Mouse (Mus musculus): Measurements from ENCODE around the gene Zfp36l2. TPM values are rescaled to one million over a fixed set of nuclear protein-coding genes. Genes with fewer than 3 reads are reported as not detected.

The Zfp36l2 gene
- polyA plus RNA-seq, 1 experiment from 2014 or later, result 14.0 TPM

DNA sequence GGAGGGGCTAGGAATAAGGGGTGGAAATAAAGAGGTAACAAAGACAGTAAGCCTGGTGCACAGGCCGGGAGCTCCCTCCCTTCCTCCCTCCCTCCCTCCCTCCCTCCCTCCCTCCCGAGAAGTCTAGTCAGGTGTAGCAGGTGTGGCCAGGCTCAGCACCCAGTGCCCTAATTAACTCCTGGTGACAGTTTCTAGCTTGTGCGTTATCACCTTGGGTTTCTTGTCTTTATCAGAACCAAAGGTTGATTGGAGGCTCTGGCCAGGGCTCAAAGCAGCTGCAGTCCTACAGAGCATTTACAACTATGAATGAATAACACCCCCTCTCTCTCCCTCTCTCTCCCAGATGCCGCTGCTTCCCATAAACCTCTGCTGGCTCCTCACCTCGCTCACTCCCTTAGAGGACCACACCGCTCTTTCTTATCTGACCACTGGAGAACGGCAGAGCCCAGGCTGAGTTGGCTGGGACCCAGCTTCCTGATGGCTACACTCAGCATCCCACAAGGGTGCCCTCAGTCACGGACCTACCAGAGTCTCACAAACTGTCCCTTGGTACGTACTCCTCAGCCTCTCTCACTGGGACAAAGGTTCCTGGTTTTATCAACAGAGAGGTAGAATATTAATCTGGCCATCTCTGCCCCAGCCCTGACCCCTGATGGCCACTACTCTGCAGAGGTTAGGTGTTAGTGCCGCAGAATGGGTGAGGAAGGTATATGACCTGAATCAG lies 50.9 kb downstream of the Zfp36l2 start:
- DNase-seq (ENCODE audit: low spot score) (no peak), ATAC-seq (ENCODE audit: insufficient read depth, low FRiP score, low TSS enrichment) (no peak)
- Histone ChIP-seq H3K9me3 (ENCODE audit: control insufficient read depth, low read length) (no peaks in the 10 kb centered on the region), H3K36me3 (ENCODE audit: control insufficient read depth, insufficient read depth, low read length) (no peaks in the 10 kb centered on the region), H3K4me1 (ENCODE audit: control insufficient read depth, insufficient read depth, low read length) (no peaks in the 10 kb centered on the region), H3K27ac (ENCODE audit: low read depth, low read length) (no peak overlapping the region), H3K4me2 (ENCODE audit: low read depth) (no peak overlapping the region), H3K4me3 (ENCODE audit: low read depth, low read length) (no peak overlapping the region), H3K9ac (ENCODE audit: low read length) (no peak overlapping the region), H3K27me3 (ENCODE audit: control insufficient read depth, insufficient read depth, low read length) (no peaks in the 10 kb centered on the region)
- WGBS, result 43% methylated on average over 10 of the region's 10 CpGs

DNA sequence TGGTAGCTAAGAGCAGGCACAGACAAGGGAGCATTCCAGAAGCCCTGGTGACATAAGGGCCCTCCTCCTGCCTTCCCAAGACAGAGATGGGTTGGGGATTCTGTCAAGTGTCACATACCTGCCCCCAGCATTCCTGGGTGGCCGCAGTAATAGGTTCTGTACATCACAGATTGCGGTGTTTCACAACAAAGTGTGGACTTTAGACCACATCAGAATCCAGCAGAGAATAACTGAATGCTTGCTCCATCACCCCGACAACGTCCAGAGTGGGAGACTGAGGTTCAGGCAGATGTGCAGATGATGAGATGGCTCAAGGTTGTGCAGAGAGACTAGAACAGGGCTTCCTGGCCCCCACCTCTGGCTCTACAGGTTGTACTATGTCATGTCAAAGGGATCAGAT lies 51.5 kb downstream of the Zfp36l2 start:
- 84% methylated on average over 4 of the region's 4 CpGs for WGBS
- H3K9ac ChIP-seq (ENCODE audit: low read length), result no peak overlapping the region
- H3K27ac ChIP-seq (ENCODE audit: low read depth, low read length), result no peak overlapping the region

DNA sequence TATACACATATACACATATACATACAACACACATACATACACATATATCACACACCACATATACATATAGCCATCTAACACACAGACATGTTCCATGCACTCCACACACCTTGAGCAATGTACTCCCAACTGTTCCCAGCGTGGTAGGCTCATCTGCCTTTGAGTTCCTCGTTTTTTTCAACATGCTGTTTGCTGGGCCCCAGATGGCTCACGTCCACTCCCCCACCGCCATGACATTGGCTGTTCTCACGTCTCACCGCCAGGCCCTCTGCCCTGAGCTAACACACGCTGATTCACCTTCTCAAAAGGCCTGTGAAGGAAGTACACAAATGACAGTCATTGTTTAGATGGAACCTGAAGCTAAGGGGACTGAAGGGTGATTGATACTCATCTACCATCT lies 52.5 kb downstream of the Zfp36l2 start:
- no peak for DNase-seq (ENCODE audit: low spot score)
- no peak overlapping the region for H3K9ac ChIP-seq (ENCODE audit: low read length)
- H3K27me3 ChIP-seq (ENCODE audit: control insufficient read depth, insufficient read depth, low read length), result no peaks in the 10 kb centered on the region
- H3K36me3 ChIP-seq (ENCODE audit: control insufficient read depth, insufficient read depth, low read length), result no peaks in the 10 kb centered on the region
- no peak for ATAC-seq (ENCODE audit: insufficient read depth, low FRiP score, low TSS enrichment)
- H3K4me3 ChIP-seq (ENCODE audit: low read depth, low read length), result no peak overlapping the region
- no peaks in the 10 kb centered on the region for H3K4me1 ChIP-seq (ENCODE audit: control insufficient read depth, insufficient read depth, low read length)
- H3K4me2 ChIP-seq (ENCODE audit: low read depth), result no peak overlapping the region
- 70% methylated on average over 7 of the region's 7 CpGs for WGBS
- no peak overlapping the region for H3K27ac ChIP-seq (ENCODE audit: low read depth, low read length)
- no peaks in the 10 kb centered on the region for H3K9me3 ChIP-seq (ENCODE audit: control insufficient read depth, low read length)

More for the DNA sequence above, 51.5 kb downstream of the Zfp36l2 start:
- Histone ChIP-seq H3K4me1 (ENCODE audit: control insufficient read depth, insufficient read depth, low read length) (no peaks in the 10 kb centered on the region), H3K4me2 (ENCODE audit: low read depth) (no peak overlapping the region), H3K4me3 (ENCODE audit: low read depth, low read length) (no peak overlapping the region), H3K36me3 (ENCODE audit: control insufficient read depth, insufficient read depth, low read length) (no peaks in the 10 kb centered on the region), H3K9me3 (ENCODE audit: control insufficient read depth, low read length) (no peaks in the 10 kb centered on the region), H3K27me3 (ENCODE audit: control insufficient read depth, insufficient read depth, low read length) (no peaks in the 10 kb centered on the region)
- no peak for ATAC-seq (ENCODE audit: insufficient read depth, low FRiP score, low TSS enrichment)
- no peak for DNase-seq (ENCODE audit: low spot score)

Data from neural tube, embryonic 11.5 days (tissue).